Mouse (Mus musculus) frontal cortex, adult (tissue): ENCODE measurements around the gene Lca5l.
A peak's percentile ranks its signal among the peaks of the same experiment; 100 is the strongest.

Source experiments
- ATAC-seq: cut with Nextera tagmentation; 2 replicates; pipeline ENCODE4 v1.9.2; 2017; ENCODE audit warnings: mild to moderate bottlenecking, moderate library complexity, mixed read lengths; ENCODE audit not compliant: low TSS enrichment

The Lca5l gene

GRCm38 (mm10) chr16:96191531-96192506 lies at the start of gene Lca5l:
Gene Lca5l, minus strand, starts transcription at chr16:96192271.
- peak; percentile 99 for ATAC-seq

GRCm38 (mm10) chr16:96235366-96235970 lies 43.4 kb upstream of the Lca5l start, which contains the start of gene B3galt5:
Gene B3galt5, plus strand, starts transcription at chr16:96235801.
- ATAC-seq, result peak; percentile 62; the same call in 1 of the 2 replicates

- no peak for ATAC-seq
Observed at GRCm38 (mm10) chr16:96233996-96234395, 41.9 kb upstream of the Lca5l start.

GRCm38 (mm10) chr16:96231974-96232373 lies 39.9 kb upstream of the Lca5l start:
- ATAC-seq, result no peak

GRCm38 (mm10) chr16:96231251-96231650 lies 39.2 kb upstream of the Lca5l start:
- ATAC-seq, result no peak

GRCm38 (mm10) chr16:96230411-96230810 lies 38.3 kb upstream of the Lca5l start:
- peak; percentile 78 for ATAC-seq

- peak; percentile 74 for ATAC-seq
Observed at GRCm38 (mm10) chr16:96229044-96229555, 37.0 kb upstream of the Lca5l start.

- ATAC-seq, result no peak
Observed at GRCm38 (mm10) chr16:96228438-96228837, 36.4 kb upstream of the Lca5l start.

GRCm38 (mm10) chr16:96222452-96222851 lies 30.4 kb upstream of the Lca5l start:
- no peak for ATAC-seq

- no peak for ATAC-seq
Observed at GRCm38 (mm10) chr16:96221959-96222358, 29.9 kb upstream of the Lca5l start.

GRCm38 (mm10) chr16:96221491-96221890 lies 29.4 kb upstream of the Lca5l start:
- ATAC-seq, result no peak

GRCm38 (mm10) chr16:96213027-96213426 lies 21.0 kb upstream of the Lca5l start:
- no peak for ATAC-seq

- peak; percentile 66 for ATAC-seq
Observed at GRCm38 (mm10) chr16:96210856-96211255, 18.8 kb upstream of the Lca5l start.

- no peak for ATAC-seq
Observed at GRCm38 (mm10) chr16:96209789-96210188, 17.7 kb upstream of the Lca5l start.

GRCm38 (mm10) chr16:96201485-96202232 lies 9.6 kb upstream of the Lca5l start:
- no peak for ATAC-seq

GRCm38 (mm10) chr16:96200702-96201028 lies 8.6 kb upstream of the Lca5l start:
- no peak for ATAC-seq

GRCm38 (mm10) chr16:96199913-96200701 lies 8.0 kb upstream of the Lca5l start, which contains the start of gene Sh3bgr:
Gene Sh3bgr, plus strand, starts transcription at chr16:96200450.
- no peak for ATAC-seq

- ATAC-seq, result no peak
Observed at GRCm38 (mm10) chr16:96187619-96188018, 4.5 kb downstream of the Lca5l start.

GRCm38 (mm10) chr16:96179156-96179555 lies 12.9 kb downstream of the Lca5l start:
- ATAC-seq, result no peak

- no peak for ATAC-seq
Observed at GRCm38 (mm10) chr16:96175399-96175798, 16.7 kb downstream of the Lca5l start.

GRCm38 (mm10) chr16:96173648-96174047 lies 18.4 kb downstream of the Lca5l start:
- ATAC-seq, result no peak
